Mouse (Mus musculus) bone marrow, adult 2 months (tissue): ENCODE results near the gene Mmachc.

Experiments
- CTCF ChIP-seq: fragments of 200-500 bp; IDR thresholded peaks from 2 replicates; pipeline ENCODE4 v1.5.1; 2011; ENCODE audit warnings: low read length, control low read depth; ENCODE audit not compliant: control insufficient read depth, insufficient read depth
- POLR2A ChIP-seq: fragments of 200-500 bp; IDR thresholded peaks from 2 replicates; pipeline ENCODE4 v1.6.1; 2011; ENCODE audit warnings: low read depth, mild to moderate bottlenecking, control low read depth, low read length, borderline replicate concordance; ENCODE audit not compliant: control insufficient read depth

- TF ChIP-seq CTCF (peak; percentile 75), POLR2A (no peak)
Measured at GRCm38 (mm10) chr4:116703804-116704203, 4.4 kb downstream of the Mmachc start.
